Mouse (Mus musculus): ENCODE data around the gene Phex. TPM values are rescaled to one million over a fixed set of nuclear protein-coding genes. Genes with fewer than 3 reads are reported as not detected.

Gene Phex
- total and polyA plus RNA-seq, 2 experiments from 2014 or later, result 0.06 to 3.5 TPM

DNA sequence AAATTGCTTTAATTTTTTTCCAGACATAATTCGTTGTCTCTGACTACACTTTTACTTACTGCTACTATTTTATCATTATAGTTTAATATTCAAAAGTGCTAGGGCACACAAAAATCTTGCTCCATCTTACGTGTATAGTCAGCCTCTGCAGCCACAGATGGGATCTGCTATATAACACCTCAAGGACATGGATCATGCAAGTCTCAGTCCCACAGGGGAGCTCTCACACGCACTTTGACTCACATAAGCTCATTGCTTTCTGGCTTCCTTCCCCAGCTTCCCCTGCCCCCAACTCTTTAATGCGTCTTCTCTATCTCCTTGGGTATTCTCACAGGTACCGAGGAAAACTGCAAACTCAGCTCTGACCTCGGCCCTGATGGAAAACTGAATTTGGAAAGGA lies 10.2 kb downstream of the Phex start:
- DNase-seq (no peak), ATAC-seq (no peak)
- no peak for TF ChIP-seq CTCF (IDR thresholded peaks at IDR 0.05; ENCODE audit: low read depth)
- Histone ChIP-seq H3K4me3 (ENCODE audit: low read depth, low read length) (no peak overlapping the region), H3K36me3 (ENCODE audit: insufficient read depth) (no peaks in the 10 kb centered on the region), H3K9ac (no peak overlapping the region), H3K4me2 (ENCODE audit: low read depth) (no peak overlapping the region), H3K9me3 (ENCODE audit: low read length) (no peaks in the 10 kb centered on the region), H3K27me3 (ENCODE audit: insufficient read depth, low read length) (no peaks in the 10 kb centered on the region), H3K27ac (ENCODE audit: low read depth, low read length) (no peak overlapping the region), H3K4me1 (ENCODE audit: insufficient read depth) (no peaks in the 10 kb centered on the region)
- 65% methylated on average over 6 of the region's 6 CpGs for WGBS

DNA sequence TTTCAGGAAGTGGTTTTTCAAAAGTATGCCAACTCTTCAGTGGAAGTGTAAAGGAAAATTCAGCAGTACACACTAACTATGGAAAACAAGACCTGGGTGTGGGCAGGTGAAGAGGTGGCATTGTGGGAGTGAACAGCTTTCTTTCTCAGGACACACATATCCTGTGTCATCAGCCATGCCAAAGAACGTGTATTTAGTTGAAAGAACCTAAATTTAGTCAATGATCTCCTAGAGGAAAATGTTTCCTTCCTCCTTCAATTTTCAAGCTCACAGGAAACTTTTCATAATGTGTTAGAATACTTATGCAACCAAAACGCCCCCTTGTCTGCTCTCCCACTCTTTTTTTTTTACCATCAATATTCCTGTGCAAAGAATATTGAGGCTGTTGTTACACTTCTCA lies 23.9 kb downstream of the Phex start:
- H3K27me3 ChIP-seq (ENCODE audit: insufficient read depth, low read length), result no peaks in the 10 kb centered on the region
- no peak overlapping the region for H3K27ac ChIP-seq (ENCODE audit: low read depth, low read length)
- no peaks in the 10 kb centered on the region for H3K36me3 ChIP-seq (ENCODE audit: insufficient read depth)
- H3K4me2 ChIP-seq (ENCODE audit: low read depth), result no peak overlapping the region
- no peaks in the 10 kb centered on the region for H3K4me1 ChIP-seq (ENCODE audit: insufficient read depth)
- H3K4me3 ChIP-seq (ENCODE audit: low read depth, low read length), result no peak overlapping the region
- TF ChIP-seq CTCF (IDR thresholded peaks at IDR 0.05; ENCODE audit: low read depth), result no peak
- ATAC-seq (no peak), DNase-seq (no peak)
- no peak overlapping the region for H3K9ac ChIP-seq
- 69% methylated on average over 2 of the region's 2 CpGs for WGBS
- no peaks in the 10 kb centered on the region for H3K9me3 ChIP-seq (ENCODE audit: low read length)

DNA sequence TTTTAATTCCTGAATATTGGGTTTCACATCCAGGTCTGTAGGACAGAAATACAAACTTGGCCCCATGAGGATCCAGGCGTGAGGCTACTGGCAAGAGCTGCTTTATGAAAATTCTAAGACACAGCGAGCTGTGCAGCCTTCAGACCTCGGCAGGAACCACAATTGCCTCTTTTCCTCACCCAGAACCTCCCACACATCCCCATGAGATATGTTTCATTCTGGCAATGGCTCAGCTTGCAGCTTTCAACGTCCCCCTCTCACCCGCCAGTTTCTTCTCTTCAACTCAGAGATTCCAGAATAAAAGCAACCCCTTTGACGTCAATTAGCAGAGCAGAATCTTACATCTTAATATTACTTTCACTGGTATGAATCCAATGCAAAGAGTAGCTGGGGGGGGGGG lies 25.0 kb downstream of the Phex start:
- DNase-seq (no peak), ATAC-seq (no peak)
- Histone ChIP-seq H3K4me3 (ENCODE audit: low read depth, low read length) (no peak overlapping the region), H3K9ac (no peak overlapping the region), H3K4me2 (ENCODE audit: low read depth) (no peak overlapping the region), H3K36me3 (ENCODE audit: insufficient read depth) (no peaks in the 10 kb centered on the region), H3K27me3 (ENCODE audit: insufficient read depth, low read length) (no peaks in the 10 kb centered on the region), H3K27ac (ENCODE audit: low read depth, low read length) (no peak overlapping the region), H3K9me3 (ENCODE audit: low read length) (no peaks in the 10 kb centered on the region), H3K4me1 (ENCODE audit: insufficient read depth) (no peaks in the 10 kb centered on the region)
- 64% methylated on average over 6 of the region's 6 CpGs for WGBS
- TF ChIP-seq CTCF (IDR thresholded peaks at IDR 0.05; ENCODE audit: low read depth), result no peak

DNA sequence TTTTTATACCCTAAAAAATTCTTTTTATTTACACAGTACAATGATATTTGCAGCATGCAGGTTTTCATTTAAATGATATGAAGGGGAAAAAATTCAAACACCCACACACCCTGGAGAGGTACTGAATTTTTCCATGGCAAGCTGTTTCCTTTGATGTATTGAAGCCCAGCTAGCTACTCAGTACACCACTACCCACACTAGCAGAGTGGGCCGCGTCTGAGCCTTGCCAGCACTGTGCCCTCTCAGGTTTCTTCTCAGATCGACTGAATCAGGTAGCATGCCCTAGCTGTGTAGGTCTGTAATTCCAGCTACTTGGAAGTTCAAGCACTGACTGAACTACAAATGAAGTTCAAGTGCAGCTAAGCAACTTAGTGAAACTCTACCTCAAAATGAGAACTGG lies 26.7 kb downstream of the Phex start:
- DNase-seq (no peak), ATAC-seq (no peak)
- Histone ChIP-seq H3K9me3 (ENCODE audit: low read length) (no peaks in the 10 kb centered on the region), H3K27me3 (ENCODE audit: insufficient read depth, low read length) (no peaks in the 10 kb centered on the region), H3K4me2 (ENCODE audit: low read depth) (no peak overlapping the region), H3K4me1 (ENCODE audit: insufficient read depth) (no peaks in the 10 kb centered on the region), H3K4me3 (ENCODE audit: low read depth, low read length) (no peak overlapping the region), H3K36me3 (ENCODE audit: insufficient read depth) (no peaks in the 10 kb centered on the region), H3K27ac (ENCODE audit: low read depth, low read length) (no peak overlapping the region), H3K9ac (no peak overlapping the region)
- WGBS, result 82% methylated on average over 3 of the region's 3 CpGs
- TF ChIP-seq CTCF (IDR thresholded peaks at IDR 0.05; ENCODE audit: low read depth), result no peak

DNA sequence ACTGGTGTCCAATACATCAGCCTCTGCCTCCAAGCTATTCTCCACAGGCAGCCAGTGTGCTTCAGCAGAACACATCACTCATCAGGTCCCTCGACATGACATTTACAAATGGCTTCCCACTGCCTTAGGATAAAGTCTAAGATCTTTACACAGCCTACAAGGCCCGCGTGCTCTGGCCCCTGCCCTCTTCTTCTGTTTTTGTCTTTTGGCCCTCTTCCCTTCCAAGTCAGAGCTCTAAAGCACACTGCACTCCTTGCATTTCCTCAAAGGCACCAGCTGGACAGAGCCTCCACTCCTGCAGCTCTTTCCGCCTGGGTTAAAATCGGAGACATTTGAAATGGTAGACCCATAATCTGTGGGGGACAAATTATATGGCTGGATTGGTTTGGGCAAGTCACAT lies 28.1 kb downstream of the Phex start:
- H3K4me1 ChIP-seq (ENCODE audit: insufficient read depth), result no peaks in the 10 kb centered on the region
- no peak overlapping the region for H3K27ac ChIP-seq (ENCODE audit: low read depth, low read length)
- no peaks in the 10 kb centered on the region for H3K36me3 ChIP-seq (ENCODE audit: insufficient read depth)
- no peak overlapping the region for H3K9ac ChIP-seq
- H3K27me3 ChIP-seq (ENCODE audit: insufficient read depth, low read length), result no peaks in the 10 kb centered on the region
- no peak overlapping the region for H3K4me2 ChIP-seq (ENCODE audit: low read depth)
- no peak overlapping the region for H3K4me3 ChIP-seq (ENCODE audit: low read depth, low read length)
- no peak for ATAC-seq
- 78% methylated on average over 5 of the region's 5 CpGs for WGBS
- no peaks in the 10 kb centered on the region for H3K9me3 ChIP-seq (ENCODE audit: low read length)
- no peak for TF ChIP-seq CTCF (IDR thresholded peaks at IDR 0.05; ENCODE audit: low read depth)
- DNase-seq, result no peak

DNA sequence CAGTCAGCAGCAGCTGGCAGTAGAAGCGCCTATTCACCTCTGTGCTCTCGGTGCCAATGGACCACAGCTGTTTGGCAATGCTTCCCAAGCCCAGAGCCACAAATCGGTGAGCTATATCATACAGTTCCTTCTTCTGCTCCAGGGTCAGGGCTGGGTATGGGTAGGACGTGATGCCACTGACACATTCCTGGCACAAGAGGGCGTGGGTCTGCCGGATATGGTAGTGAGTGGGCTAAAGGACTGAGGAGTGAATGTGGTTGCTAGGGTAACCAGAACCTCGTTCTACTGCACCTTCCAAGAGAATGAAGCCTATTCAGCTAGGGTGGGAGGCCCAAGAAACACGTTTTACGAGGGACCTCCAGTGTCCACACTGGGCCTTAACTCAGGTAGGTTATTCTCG lies 36.3 kb downstream of the Phex start:
- no peak overlapping the region for H3K9ac ChIP-seq
- no peak for TF ChIP-seq CTCF (IDR thresholded peaks at IDR 0.05; ENCODE audit: low read depth)
- ATAC-seq (no peak), DNase-seq (no peak)
- 62% methylated on average over 10 of the region's 10 CpGs for WGBS
- H3K4me3 ChIP-seq (ENCODE audit: low read depth, low read length), result no peak overlapping the region
- H3K36me3 ChIP-seq (ENCODE audit: insufficient read depth), result no peaks in the 10 kb centered on the region
- H3K27me3 ChIP-seq (ENCODE audit: insufficient read depth, low read length), result no peaks in the 10 kb centered on the region
- no peak overlapping the region for H3K27ac ChIP-seq (ENCODE audit: low read depth, low read length)
- H3K9me3 ChIP-seq (ENCODE audit: low read length), result no peaks in the 10 kb centered on the region
- no peaks in the 10 kb centered on the region for H3K4me1 ChIP-seq (ENCODE audit: insufficient read depth)
- H3K4me2 ChIP-seq (ENCODE audit: low read depth), result no peak overlapping the region

DNA sequence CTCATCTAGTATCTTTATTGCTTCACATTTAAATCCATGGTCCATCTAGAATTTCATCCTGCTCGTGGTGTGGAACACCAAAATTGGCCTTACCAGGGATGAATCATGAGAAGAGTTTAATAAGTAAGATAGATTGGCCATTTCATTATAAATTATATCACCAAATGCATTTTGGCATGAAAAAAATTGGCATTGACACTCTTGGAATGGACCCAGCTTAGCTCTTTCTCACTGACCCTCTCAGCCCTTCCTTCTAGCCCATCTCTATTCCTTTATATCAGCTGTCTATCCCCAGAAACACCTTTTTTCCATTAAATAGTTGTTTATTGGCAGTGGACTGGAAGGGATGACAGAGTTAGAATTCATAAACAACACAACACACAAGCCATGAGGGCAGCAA lies 37.7 kb downstream of the Phex start:
- no peak overlapping the region for H3K27ac ChIP-seq (ENCODE audit: low read depth, low read length)
- no peak for TF ChIP-seq CTCF (IDR thresholded peaks at IDR 0.05; ENCODE audit: low read depth)
- no peaks in the 10 kb centered on the region for H3K9me3 ChIP-seq (ENCODE audit: low read length)
- WGBS, result 57% methylated on average over 1 of the region's 1 CpGs
- H3K27me3 ChIP-seq (ENCODE audit: insufficient read depth, low read length), result no peaks in the 10 kb centered on the region
- DNase-seq (no peak), ATAC-seq (no peak)
- H3K36me3 ChIP-seq (ENCODE audit: insufficient read depth), result no peaks in the 10 kb centered on the region
- no peak overlapping the region for H3K9ac ChIP-seq
- H3K4me1 ChIP-seq (ENCODE audit: insufficient read depth), result no peaks in the 10 kb centered on the region
- H3K4me2 ChIP-seq (ENCODE audit: low read depth), result no peak overlapping the region
- no peak overlapping the region for H3K4me3 ChIP-seq (ENCODE audit: low read depth, low read length)

DNA sequence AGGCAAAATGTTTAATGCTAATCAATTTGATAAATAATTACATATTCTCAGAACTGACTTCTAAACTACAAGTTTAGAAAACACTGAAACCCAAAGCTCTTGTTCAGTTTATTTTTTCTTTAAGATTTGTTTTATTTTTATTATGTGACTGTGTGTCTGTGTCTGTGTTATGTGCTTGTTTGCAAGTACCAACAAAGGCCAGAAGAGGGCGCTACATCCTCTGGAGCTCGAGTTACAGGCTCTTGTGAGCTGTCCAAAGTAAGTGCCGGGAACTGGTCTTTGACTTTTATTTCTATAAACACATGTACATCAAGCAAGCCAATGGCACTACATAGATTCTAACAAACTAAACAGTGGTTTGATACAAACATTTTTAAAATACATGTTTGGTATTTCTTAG lies 41.2 kb downstream of the Phex start:
- no peaks in the 10 kb centered on the region for H3K9me3 ChIP-seq (ENCODE audit: low read length)
- WGBS, result 68% methylated on average over 3 of the region's 3 CpGs
- no peaks in the 10 kb centered on the region for H3K4me1 ChIP-seq (ENCODE audit: insufficient read depth)
- H3K4me2 ChIP-seq (ENCODE audit: low read depth), result no peak overlapping the region
- no peak overlapping the region for H3K4me3 ChIP-seq (ENCODE audit: low read depth, low read length)
- H3K27ac ChIP-seq (ENCODE audit: low read depth, low read length), result no peak overlapping the region
- DNase-seq (no peak), ATAC-seq (no peak)
- no peak overlapping the region for H3K9ac ChIP-seq
- TF ChIP-seq CTCF (IDR thresholded peaks at IDR 0.05; ENCODE audit: low read depth), result no peak
- H3K36me3 ChIP-seq (ENCODE audit: insufficient read depth), result no peaks in the 10 kb centered on the region
- H3K27me3 ChIP-seq (ENCODE audit: insufficient read depth, low read length), result no peaks in the 10 kb centered on the region
